8 mouse cellular contexts compared by ENCODE assay signal in genomic region chr17:14203121-14203941, GRCm38 (mm10). TPM values are rescaled to one million over a fixed set of nuclear protein-coding genes. Genes with fewer than 3 reads are reported as not detected.
A peak's percentile ranks its signal among the peaks of the same experiment; 100 is the strongest.
DNase-seq lines count a peak whose midpoint lies in the region; ATAC-seq and TF ChIP-seq lines count a peak whose summit lies in the region.

No protein-coding gene starts in this region.

- H3K9ac ChIP-seq in forebrain, embryonic 16.5 days (replicated peaks; ENCODE audit: low read depth, low read length) = peak overlapping the region; percentile 68
- peak overlapping the region; percentile 83 for H3K9ac ChIP-seq in hindbrain, embryonic 16.5 days (ENCODE audit: low read depth, low read length)

- H3K4me3 ChIP-seq in forebrain, embryonic 16.5 days (replicated peaks; ENCODE audit: low read length) = peak overlapping the region; percentile 64
- H3K4me3 ChIP-seq in hindbrain, embryonic 16.5 days (ENCODE audit: low read length) = peak overlapping the region; percentile 73
- H3K4me3 ChIP-seq in left cerebral cortex, adult 2 months = peak overlapping the region; percentile 80

- no peak overlapping the region for H3K27ac ChIP-seq in forebrain, embryonic 16.5 days (ENCODE audit: low read length)
- H3K27ac ChIP-seq in hindbrain, embryonic 16.5 days (ENCODE audit: low read depth, low read length) = peak overlapping the region; percentile 55
- peak overlapping the region; percentile 98 for H3K27ac ChIP-seq in left cerebral cortex, adult 2 months

- ATAC-seq in forebrain, embryonic 16.5 days = peak; percentile 45
- ATAC-seq in hindbrain, embryonic 16.5 days = peak; percentile 80
- no peak for ATAC-seq in monocyte, adult 5-6 weeks (replicated peaks; ENCODE audit: insufficient number of reproducible peaks, low FRiP score, low TSS enrichment, poor library complexity, severe bottlenecking)

- under 1% methylated on average over 94 of the region's 97 CpGs for WGBS in forebrain, embryonic 16.5 days
- under 1% methylated on average over 97 of the region's 97 CpGs for WGBS in hindbrain, embryonic 16.5 days

- peaks cover 32% of the 10 kb centered on the region for H3K27me3 ChIP-seq in forebrain, embryonic 16.5 days (replicated peaks; ENCODE audit: control insufficient read depth, insufficient read depth, low read length)
- peaks cover 20% of the 10 kb centered on the region for H3K27me3 ChIP-seq in hindbrain, embryonic 16.5 days (replicated peaks; ENCODE audit: control insufficient read depth, insufficient read depth, low read length)

- H3K36me3 ChIP-seq in forebrain, embryonic 16.5 days (ENCODE audit: control insufficient read depth, insufficient read depth) = no peaks in the 10 kb centered on the region
- no peaks in the 10 kb centered on the region for H3K36me3 ChIP-seq in hindbrain, embryonic 16.5 days (ENCODE audit: control insufficient read depth, insufficient read depth, low read length)

- TF ChIP-seq CTCF in left cerebral cortex, adult 2 months (IDR thresholded peaks at IDR 0.05) = no peak

- intact Hi-C loops in left cerebral cortex, adult 2 months (cut with DNase I) = loop anchor here (2.0 to 5.0 kb wide), 2 partner anchors 36 to 45 kb away; no protein-coding TSS in a partner anchor

- H3K4me1 ChIP-seq in forebrain, embryonic 16.5 days (replicated peaks; ENCODE audit: control insufficient read depth, insufficient read depth, low read length) = peaks cover 19% of the 10 kb centered on the region
- peaks cover 14% of the 10 kb centered on the region for H3K4me1 ChIP-seq in hindbrain, embryonic 16.5 days (ENCODE audit: control insufficient read depth, insufficient read depth, low read depth, low read length)

- peak overlapping the region; percentile 83 for H3K4me2 ChIP-seq in forebrain, embryonic 16.5 days (ENCODE audit: low read length)
- peak overlapping the region; percentile 92 for H3K4me2 ChIP-seq in hindbrain, embryonic 16.5 days (ENCODE audit: low read length)

- DNase-seq in 3134 (ENCODE audit: extremely low read depth, insufficient read length, low spot score) (peak; percentile 91), WW6 (ENCODE audit: low read depth, low spot score) (peak; percentile 42)
- peak; percentile 73 to 75 for DNase-seq in left cerebral cortex, adult 2 months (ENCODE audit: extremely low spot score in 1 of 2, low spot score in 2 of 2)
- DNase-seq in lung, postnatal 25 days (ENCODE audit: low spot score) = peak; percentile 53
- DNase-seq in right cerebral cortex, postnatal 4 days = peak; percentile 46

- H3K9me3 ChIP-seq in forebrain, embryonic 16.5 days (ENCODE audit: control insufficient read depth, low read length) = no peaks in the 10 kb centered on the region
- H3K9me3 ChIP-seq in hindbrain, embryonic 16.5 days (ENCODE audit: control insufficient read depth, low read length) = no peaks in the 10 kb centered on the region

RNA-seq across cellular contexts. Expression of gene Dact2, which starts 0.8 kb away (rescaled TPM):
- 1.1 and 1.3 TPM in 2 replicates for polyA plus RNA-seq in forebrain, embryonic 16.5 days (2015; fragmentation: Nextera tagmentation; extraction: Ambion mirVana)
- polyA plus RNA-seq in hindbrain, embryonic 16.5 days (2015; fragmentation: Nextera tagmentation; extraction: Ambion mirVana) = 3.1 and 3.7 TPM in 2 replicates
- total RNA-seq in left cerebral cortex, adult 2 months (2021) = 100 to 1,000 TPM in 1 of 2 experiments, 10 to 100 TPM in 1; 58.6 to 100 TPM
- not detected in 3 replicates for total RNA-seq in monocyte, adult 5-6 weeks (2017)

Comparison
In these comparisons a context has a peak if more than half of its experiments do, and no peak if none do; other contexts are left out.
1. RNA of gene Dact2, which starts 0.8 kb away (total RNA-seq): 58.6 to 100 TPM in left cerebral cortex, adult 2 months; not detected in monocyte, adult 5-6 weeks; every median in the first group is over 10 times any median in the second.
2. Peak in every context shown above with its lines, with median percentiles within 50 percentile points of each other: DNase-seq and H3K4me3 ChIP-seq.